Mouse (Mus musculus) cerebellum, adult 9-10 months (tissue): Measurements from ENCODE around the gene Clec16a.

ENCODE experiments used
- DNase-seq: peaks from one replicate; pipeline ENCODE4 v3.0.0; 2022

Gene Clec16a

GRCm38 (mm10) chr16:10652935-10653334 lies 107.8 kb downstream of the Clec16a start:
- no peak for DNase-seq

DNA sequence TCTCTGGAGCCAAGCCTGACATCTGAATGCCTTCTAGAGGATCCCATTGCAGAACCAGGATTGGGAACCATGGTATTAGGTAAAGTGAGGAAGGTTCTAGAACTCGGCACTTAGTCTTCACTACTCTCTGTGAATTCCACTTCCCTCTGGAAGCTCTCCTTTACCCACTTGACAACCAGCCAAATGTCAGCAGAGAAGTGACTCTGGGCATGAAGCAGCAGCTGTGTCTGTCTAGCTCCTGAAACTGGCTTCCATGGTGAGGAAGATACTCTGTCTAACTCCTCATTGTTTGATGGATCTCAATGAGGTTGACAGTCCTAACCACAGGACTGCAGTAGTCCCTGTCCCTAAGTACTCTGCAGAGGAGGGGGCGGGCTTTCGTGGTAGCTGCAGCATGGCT lies 110.1 kb downstream of the Clec16a start:
- DNase-seq = no peak

DNA sequence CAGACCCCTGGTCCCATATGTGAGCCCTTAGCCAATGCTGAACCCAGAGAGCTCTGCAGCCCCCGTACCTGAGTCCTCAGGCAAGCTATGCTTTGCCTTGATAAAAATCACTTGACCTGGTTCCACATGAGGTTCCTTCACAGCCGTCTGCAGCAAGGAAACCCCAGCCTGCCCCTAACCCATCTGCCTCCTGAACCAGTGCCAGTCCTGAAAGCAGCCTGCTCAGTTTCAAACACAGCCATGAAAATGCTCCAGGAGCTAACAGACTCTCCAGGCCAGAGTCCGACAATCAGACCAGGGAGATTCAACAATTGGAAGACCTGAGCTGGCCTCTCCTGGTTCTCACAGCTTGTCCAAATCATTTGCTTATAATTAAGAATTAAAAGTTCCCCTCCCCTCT lies 110.8 kb downstream of the Clec16a start:
- no peak for DNase-seq

- DNase-seq = no peak
Observed at GRCm38 (mm10) chr16:10656461-10656860, 111.3 kb downstream of the Clec16a start.

DNA sequence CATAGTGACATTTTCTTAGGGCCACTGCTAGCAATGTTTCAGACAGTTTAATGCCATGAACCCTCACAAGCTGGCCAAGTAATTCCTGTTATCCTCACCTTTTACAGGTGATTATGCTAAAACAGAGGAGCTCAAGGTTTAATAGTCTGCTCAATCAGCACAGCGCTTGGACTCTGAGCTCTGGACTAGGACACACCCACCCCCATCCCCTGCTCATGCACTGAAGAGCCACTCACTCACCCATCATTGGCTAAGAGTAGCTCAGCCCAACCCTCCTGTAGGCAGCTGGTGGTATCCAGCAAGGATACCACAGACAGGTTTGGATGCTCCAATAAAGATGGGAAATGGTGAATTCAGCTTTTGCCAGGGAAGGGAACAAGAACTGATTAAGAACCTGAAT lies 111.8 kb downstream of the Clec16a start:
- DNase-seq = no peak

DNA sequence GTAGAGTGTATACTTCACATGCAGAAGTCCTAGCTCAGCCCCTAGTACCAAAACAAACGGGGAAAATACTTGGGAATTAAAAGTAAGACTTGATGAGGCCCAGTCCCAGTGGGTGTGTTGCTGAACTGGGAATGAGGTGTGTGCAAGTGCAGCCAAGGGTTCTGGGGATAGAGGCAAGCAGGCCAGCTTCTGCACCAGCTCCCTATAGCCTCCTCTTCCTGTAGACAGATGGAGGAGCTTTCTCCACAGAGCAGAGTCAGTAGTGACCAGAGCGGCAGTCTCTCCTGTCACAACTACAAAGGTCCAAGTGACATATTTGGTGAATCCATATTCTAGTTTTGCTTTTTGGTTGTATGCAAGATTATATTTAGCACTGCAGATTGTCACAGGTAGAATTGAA lies 114.1 kb downstream of the Clec16a start:
- DNase-seq = no peak

DNA sequence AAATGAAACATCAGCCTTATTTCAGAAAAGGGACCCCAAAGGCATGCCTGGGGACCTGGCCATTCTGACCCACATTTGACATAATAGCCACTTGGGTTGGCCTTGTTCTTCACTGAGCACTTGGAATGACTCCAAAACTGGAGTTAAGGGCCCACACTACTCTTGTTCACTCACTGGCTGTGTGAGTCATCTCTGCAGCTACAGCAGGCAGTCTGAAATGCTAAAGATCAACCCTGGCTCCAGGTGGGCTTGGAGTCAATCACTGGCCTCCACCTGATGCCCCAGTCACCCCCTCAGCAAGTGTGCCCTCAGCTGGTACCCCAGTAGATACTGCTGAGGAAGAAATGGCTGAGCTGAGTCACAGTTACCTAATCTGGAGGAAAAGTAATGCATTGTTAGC lies 115.4 kb downstream of the Clec16a start:
- peak; percentile 50 for DNase-seq

DNA sequence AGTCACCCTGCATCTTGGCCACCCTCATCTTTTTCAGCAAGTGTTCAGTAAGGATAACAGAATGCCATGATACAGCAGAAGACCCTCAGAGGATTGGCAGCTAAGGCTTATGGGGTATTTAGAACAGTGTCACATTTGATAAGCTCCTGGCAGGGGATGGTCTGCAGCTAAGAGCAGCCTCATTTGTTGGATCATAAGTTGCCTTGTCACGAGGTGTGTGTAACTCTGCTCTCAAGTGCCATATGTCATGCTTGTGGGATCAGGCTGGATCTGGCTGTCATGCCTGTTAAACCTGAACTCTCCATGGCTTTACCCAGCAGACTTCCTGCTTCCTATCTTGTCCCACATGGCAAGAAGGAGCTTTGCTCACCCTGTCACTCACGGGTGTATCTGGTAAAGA lies 116.2 kb downstream of the Clec16a start:
- peak; percentile 37 for DNase-seq

- no peak for DNase-seq
Observed at GRCm38 (mm10) chr16:10663890-10664731, 119.0 kb downstream of the Clec16a start.

- DNase-seq = no peak
Observed at GRCm38 (mm10) chr16:10664921-10665894, 120.1 kb downstream of the Clec16a start.

DNA sequence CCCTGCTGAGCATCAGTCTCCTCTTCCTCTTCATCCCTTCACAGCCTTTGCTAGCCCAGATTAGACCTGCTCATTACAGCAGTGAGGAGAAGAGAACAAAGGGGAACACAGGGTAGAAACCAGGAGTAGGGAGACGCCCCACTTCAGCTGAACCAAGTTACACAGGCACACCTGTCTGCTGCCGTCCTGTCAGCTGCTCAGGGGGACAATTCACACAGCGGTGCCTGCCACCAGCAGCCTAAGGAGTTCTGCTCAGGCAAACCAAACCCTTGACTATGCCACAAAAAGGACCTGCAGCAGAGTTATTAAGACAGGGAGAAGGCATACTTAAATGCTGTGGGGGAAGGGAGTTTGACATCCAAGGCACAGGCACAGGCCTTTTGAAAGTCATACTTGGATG lies 121.6 kb downstream of the Clec16a start:
- DNase-seq = no peak

- DNase-seq = no peak
Observed at GRCm38 (mm10) chr16:10668453-10668852, 123.3 kb downstream of the Clec16a start.

GRCm38 (mm10) chr16:10668991-10669703 lies 124.0 kb downstream of the Clec16a start:
- DNase-seq = no peak

DNA sequence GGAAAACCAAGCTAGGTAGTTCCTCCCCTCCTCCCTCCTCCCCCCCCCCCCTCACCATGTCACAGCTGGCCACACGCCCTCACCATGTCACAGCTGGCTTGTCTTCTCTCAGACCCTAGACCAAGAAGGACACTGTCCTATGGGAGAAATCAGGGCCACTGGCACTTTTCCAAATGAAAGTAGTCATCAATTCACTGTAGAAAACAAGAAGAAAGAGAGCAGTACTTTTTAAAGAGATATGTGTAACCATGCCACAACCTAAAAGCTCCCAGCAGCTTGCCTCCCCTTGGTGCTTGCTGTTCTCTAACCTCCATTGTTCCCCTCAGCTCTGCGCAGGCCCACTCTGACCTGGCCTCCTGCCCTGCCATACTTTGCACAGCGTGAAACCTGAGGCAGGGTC lies 124.8 kb downstream of the Clec16a start:
- DNase-seq = no peak

- DNase-seq = no peak
Observed at GRCm38 (mm10) chr16:10672490-10672889, 127.4 kb downstream of the Clec16a start.

- DNase-seq = no peak
Observed at GRCm38 (mm10) chr16:10674020-10674419, 128.9 kb downstream of the Clec16a start.

- no peak for DNase-seq
Observed at GRCm38 (mm10) chr16:10674957-10675356, 129.8 kb downstream of the Clec16a start.

DNA sequence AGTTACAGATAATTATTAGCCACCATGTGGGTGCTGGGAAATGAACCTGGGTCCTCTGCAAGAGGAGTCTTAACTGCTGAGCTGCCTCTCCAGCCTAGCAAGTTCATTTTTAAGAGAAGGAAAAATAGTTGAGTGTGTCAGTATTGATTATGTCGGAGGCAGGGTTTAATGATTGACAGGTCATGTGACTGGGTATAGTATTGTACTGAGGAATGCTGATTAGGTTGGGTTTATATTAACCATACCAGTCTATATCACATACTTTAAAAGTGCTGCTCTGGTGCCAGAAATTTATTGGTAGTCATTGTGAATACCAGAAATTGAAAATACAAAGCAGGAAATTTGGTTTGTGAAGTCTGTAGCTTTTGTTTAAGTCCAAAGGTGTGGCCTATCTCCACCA lies 130.5 kb downstream of the Clec16a start:
- no peak for DNase-seq

DNA sequence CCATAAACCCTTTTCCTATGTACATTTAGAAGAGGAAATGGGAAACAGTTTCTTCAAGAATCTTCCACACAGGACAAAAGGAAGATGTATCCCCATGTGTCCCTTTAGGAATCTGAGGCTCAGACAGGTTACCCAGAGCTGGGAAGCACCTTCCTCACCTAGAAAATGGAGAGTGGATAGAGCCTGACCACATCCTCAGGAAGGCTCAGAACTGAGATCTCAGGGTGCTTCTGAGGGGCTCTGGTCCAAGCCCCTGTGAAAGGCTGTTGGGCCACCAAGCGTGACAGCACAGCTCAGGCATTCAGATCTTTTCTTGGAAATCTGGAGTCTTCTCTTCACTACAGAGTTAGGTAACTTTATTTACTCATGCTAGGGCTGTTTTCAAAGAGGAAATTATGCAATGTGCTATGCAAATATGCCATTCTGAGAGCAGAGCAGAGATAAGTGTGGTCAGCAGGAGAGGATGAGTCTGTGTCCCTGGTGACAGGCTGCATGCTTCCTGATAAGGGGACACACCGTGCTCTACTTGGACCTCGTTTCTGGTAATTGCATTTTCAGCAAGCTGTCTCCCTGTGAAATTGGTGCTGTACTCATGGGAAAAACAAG lies 131.4 kb downstream of the Clec16a start:
- DNase-seq = no peak

- DNase-seq = no peak
Observed at GRCm38 (mm10) chr16:10682521-10682920, 137.4 kb downstream of the Clec16a start.

DNA sequence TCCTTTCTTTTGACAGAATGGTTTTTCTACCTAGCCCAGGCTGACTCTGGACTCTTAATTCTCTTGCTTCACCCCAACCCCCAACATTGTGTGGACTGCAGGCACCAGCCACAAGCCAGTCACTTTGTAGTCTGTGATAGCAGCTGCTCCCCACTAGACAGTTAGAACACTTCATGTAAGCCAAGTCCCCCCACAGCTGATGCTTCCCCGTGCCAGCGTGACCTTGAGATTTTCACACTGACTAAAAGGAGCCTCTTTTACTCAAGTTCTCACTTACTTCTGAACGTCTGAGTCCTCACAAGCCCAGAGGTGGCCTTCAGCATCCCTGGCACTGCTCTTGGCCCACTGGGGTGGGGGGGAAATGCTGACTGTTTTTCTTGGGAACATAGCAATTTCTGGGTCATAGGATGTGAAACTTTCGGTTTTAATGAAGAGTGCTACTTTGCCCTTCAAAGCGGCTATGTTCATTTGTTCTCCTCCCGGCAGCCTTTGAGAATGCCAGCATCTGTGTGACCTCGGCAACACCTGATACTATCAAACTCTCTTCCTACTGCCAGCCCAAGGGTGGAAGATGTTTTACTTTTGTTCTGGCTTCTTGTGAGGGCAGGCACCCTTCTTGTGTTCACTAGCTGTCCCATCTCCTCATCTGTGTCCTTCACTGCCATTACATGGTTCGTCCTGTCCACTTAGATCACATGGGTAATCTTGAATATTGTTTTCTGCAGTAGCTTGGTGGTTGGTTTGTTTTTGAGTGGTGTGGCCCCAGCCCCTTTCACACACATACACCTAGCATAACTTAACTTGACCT lies 138.3 kb downstream of the Clec16a start:
- DNase-seq = no peak
